Mouse (Mus musculus) neural tube, embryonic 11.5 days (tissue): ENCODE measurements around the gene Foxr1. TPM values are rescaled to one million over a fixed set of nuclear protein-coding genes. Genes with fewer than 3 reads are reported as not detected.
A peak's percentile ranks its signal among the peaks of the same experiment; 100 is the strongest.
"Not testable (repeated sequence)": the region's sequence is repeated elsewhere in the genome, so short reads cannot be mapped to it uniquely, and the experiment has no call there.

ENCODE experiments used
- ATAC-seq: fragments of 200-750 bp; cut with Nextera tagmentation; 2 replicates; pipeline ENCODE4 v1.8.0; 2017; ENCODE audit warnings: moderate number of reproducible peaks, mild to moderate bottlenecking, moderate TSS enrichment, moderate library complexity; ENCODE audit not compliant: insufficient read depth, low FRiP score, low TSS enrichment
- DNase-seq: peaks from one replicate; pipeline ENCODE4 v3.0.0-alpha.2; 2015; ENCODE audit warnings: low spot score
- H3K27ac ChIP-seq: fragments of 300-500 bp; sonication (generic); 2 replicates; pipeline ENCODE4 v1.5.1; 2014; ENCODE audit warnings: low read depth, mild to moderate bottlenecking, low read length
- H3K27me3 ChIP-seq: fragments of 300-500 bp; sonication (generic); 2 replicates; pipeline ENCODE4 v1.6.1; 2014; ENCODE audit warnings: mild to moderate bottlenecking, low read length, mixed read lengths; ENCODE audit not compliant: control insufficient read depth, insufficient read depth
- H3K36me3 ChIP-seq: fragments of 300-500 bp; sonication (generic); 2 replicates; pipeline ENCODE4 v1.6.1; 2014; ENCODE audit warnings: mild to moderate bottlenecking, low read length, moderate library complexity, mixed read lengths; ENCODE audit not compliant: control insufficient read depth, insufficient read depth
- H3K4me1 ChIP-seq: fragments of 300-500 bp; sonication (generic); 2 replicates; pipeline ENCODE4 v1.6.1; 2014; ENCODE audit warnings: low read length, mixed read lengths; ENCODE audit not compliant: control insufficient read depth, insufficient read depth
- H3K4me2 ChIP-seq: fragments of 300-500 bp; sonication (generic); 2 replicates; pipeline ENCODE4 v1.6.1; 2014; ENCODE audit warnings: low read depth, mild to moderate bottlenecking, moderate library complexity
- H3K4me3 ChIP-seq: fragments of 300-500 bp; sonication (generic); 2 replicates; pipeline ENCODE4 v1.5.1; 2014; ENCODE audit warnings: low read depth, low read length
- H3K9ac ChIP-seq: fragments of 300-500 bp; sonication (generic); 2 replicates; pipeline ENCODE4 v1.6.1; 2014; ENCODE audit warnings: mild to moderate bottlenecking, low read length
- H3K9me3 ChIP-seq: fragments of 300-500 bp; sonication (generic); 2 replicates; pipeline ENCODE4 v1.6.1; 2016; ENCODE audit warnings: low read length; ENCODE audit not compliant: control insufficient read depth
- WGBS: fragments of 180-500 bp; shearing (Covaris S2); extraction: QIAGEN DNeasy Blood & Tissue Kit; methylation state at CpG from one replicate; pipeline ENCODE4 v1.1.7; 2014; 5-methylcytosine and 5-hydroxymethylcytosine counted together
- polyA plus RNA-seq: library from polyadenylated mRNA; unstranded; fragments of >200 nt; fragmentation: Nextera tagmentation; extraction: Ambion mirVana; gene quantifications from 2 replicates; pipeline ENCODE4 v1.2.1, GENCODE M21; 2014

Gene Foxr1
- polyA plus RNA-seq, 1 experiment from 2014 or later = not detected

GRCm38 (mm10) chr9:44411601-44412130, 29.3 kb downstream of the Foxr1 start:
- no peaks in the 10 kb centered on the region for H3K27me3 ChIP-seq
- H3K4me2 ChIP-seq = no peak overlapping the region
- no peak overlapping the region for H3K4me3 ChIP-seq
- WGBS = 88% methylated on average over 1 of the region's 1 CpGs
- peaks cover 9% of the 10 kb centered on the region for H3K36me3 ChIP-seq
- DNase-seq (no peak), ATAC-seq (no peak)
- no peak overlapping the region for H3K27ac ChIP-seq
- no peaks in the 10 kb centered on the region for H3K4me1 ChIP-seq
- H3K9ac ChIP-seq = no peak overlapping the region
- H3K9me3 ChIP-seq = no peaks in the 10 kb centered on the region

- peaks cover 9% of the 10 kb centered on the region for H3K36me3 ChIP-seq
- ATAC-seq (no peak), DNase-seq (no peak)
- H3K27me3 ChIP-seq = no peaks in the 10 kb centered on the region
- H3K9ac ChIP-seq = no peak overlapping the region
- H3K4me2 ChIP-seq = no peak overlapping the region
- no peaks in the 10 kb centered on the region for H3K4me1 ChIP-seq
- 79% methylated on average over 2 of the region's 2 CpGs for WGBS
- H3K9me3 ChIP-seq = no peaks in the 10 kb centered on the region
- H3K4me3 ChIP-seq = no peak overlapping the region
- no peak overlapping the region for H3K27ac ChIP-seq
These were observed 30.1 kb downstream of the Foxr1 start for GRCm38 (mm10) chr9:44410647-44411336.

DNA sequence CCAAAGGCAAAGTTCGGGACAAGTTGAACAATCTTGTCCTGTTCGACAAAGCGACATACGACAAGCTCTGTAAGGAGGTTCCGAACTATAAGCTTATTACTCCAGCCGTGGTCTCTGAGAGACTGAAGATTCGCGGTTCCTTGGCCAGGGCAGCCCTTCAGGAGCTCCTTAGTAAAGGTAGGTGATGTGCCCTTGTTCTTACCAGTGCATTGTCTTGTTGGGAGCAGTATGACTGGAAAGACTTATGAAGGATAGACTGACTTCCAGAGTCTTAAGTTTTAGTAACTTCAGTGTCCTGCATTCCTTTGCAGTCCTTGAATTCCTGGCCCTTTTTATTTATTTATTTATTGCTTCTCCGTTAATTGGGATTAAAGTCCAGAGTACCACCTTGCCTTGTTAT, 32.2 kb downstream of the Foxr1 start:
- H3K4me1 ChIP-seq, H3K27ac ChIP-seq, H3K27me3 ChIP-seq, DNase-seq, H3K9me3 ChIP-seq, ATAC-seq: not testable (repeated sequence)
- Histone ChIP-seq H3K36me3 (peaks cover 13% of the 10 kb centered on the region), H3K4me3 (peak overlapping the region; percentile 91), H3K4me2 (peak overlapping the region; percentile 38), H3K9ac (0 out of 2 replicates have a peak overlapping the region, but pooled peaks have one; percentile 88)
- 83% methylated on average over 9 of the region's 9 CpGs for WGBS

DNA sequence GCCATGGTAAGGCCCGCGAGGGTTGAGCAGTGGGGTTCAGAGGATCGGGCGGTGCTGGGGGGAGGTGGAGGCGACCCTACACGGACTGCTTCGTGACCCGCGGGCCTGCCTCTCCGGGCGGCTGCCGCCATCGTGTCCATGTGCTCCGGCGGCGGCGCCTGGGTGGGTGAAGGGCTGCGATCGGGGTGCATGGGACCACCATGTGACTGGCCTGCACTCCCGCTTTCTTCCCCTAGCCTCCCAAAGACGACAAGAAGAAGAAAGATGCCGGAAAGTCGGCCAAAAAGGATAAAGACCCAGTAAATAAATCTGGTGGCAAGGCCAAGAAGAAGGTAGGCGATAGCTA, 33.2 kb downstream of the Foxr1 start:
- Histone ChIP-seq H3K9me3 (no peaks in the 10 kb centered on the region), H3K4me1 (no peaks in the 10 kb centered on the region), H3K9ac (peak overlapping the region; percentile 88), H3K4me2 (peak overlapping the region; percentile 38), H3K27ac (peak overlapping the region; percentile 84; the same call in 1 of the 2 replicates), H3K36me3 (peaks cover 16% of the 10 kb centered on the region), H3K4me3 (peak overlapping the region; percentile 91), H3K27me3 (no peaks in the 10 kb centered on the region)
- WGBS = under 1% methylated on average over 24 of the region's 24 CpGs
- no peak for ATAC-seq
- DNase-seq = no peak

- DNase-seq (peak; percentile 96), ATAC-seq (peak; percentile 93)
- no peaks in the 10 kb centered on the region for H3K27me3 ChIP-seq
- H3K9ac ChIP-seq = peak within 1 kb of the TSS; percentile 88
- H3K9me3 ChIP-seq = no peaks in the 10 kb centered on the region
- H3K36me3 ChIP-seq = peaks cover 16% of the 10 kb centered on the region
- H3K4me2 ChIP-seq = peak within 1 kb of the TSS; percentile 58
- peak within 1 kb of the TSS; percentile 84 for H3K27ac ChIP-seq
- under 1% methylated on average over 51 of the region's 51 CpGs for WGBS
- H3K4me3 ChIP-seq = peak within 1 kb of the TSS; percentile 91
- no peaks in the 10 kb centered on the region for H3K4me1 ChIP-seq
These were observed 33.8 kb downstream of the Foxr1 start, which contains the start of the genes Rps25 and Trappc4 for GRCm38 (mm10) chr9:44406906-44407751. Gene Rps25 (plus strand): TSS chr9:44407139. Gene Trappc4 (minus strand): TSS chr9:44407600.

DNA sequence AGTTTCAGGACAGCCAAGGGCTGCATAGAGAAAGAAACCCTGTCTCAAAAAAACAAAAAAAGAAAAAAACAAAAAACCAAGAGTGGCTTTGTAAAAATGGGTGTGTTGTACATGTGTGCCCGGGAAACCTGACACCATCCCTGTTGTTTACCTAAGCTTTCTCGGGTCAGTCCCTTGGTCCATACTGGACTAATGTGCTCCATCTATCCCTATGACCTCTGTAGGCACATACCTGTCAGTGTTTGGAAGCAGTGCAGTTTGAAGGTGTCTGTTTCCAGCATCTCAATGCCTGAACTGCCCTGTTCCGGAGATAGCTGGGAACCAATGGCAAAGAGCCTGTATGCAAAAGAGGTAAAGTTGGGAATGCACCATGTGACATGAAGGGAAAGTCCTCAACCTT, 35.9 kb downstream of the Foxr1 start:
- Histone ChIP-seq H3K4me2 (no peak overlapping the region), H3K9me3 (no peaks in the 10 kb centered on the region), H3K27me3 (no peaks in the 10 kb centered on the region), H3K9ac (no peak overlapping the region), H3K36me3 (peaks cover 23% of the 10 kb centered on the region), H3K4me1 (no peaks in the 10 kb centered on the region), H3K4me3 (no peak overlapping the region), H3K27ac (no peak overlapping the region)
- DNase-seq = no peak
- 84% methylated on average over 3 of the region's 3 CpGs for WGBS
- no peak for ATAC-seq

DNA sequence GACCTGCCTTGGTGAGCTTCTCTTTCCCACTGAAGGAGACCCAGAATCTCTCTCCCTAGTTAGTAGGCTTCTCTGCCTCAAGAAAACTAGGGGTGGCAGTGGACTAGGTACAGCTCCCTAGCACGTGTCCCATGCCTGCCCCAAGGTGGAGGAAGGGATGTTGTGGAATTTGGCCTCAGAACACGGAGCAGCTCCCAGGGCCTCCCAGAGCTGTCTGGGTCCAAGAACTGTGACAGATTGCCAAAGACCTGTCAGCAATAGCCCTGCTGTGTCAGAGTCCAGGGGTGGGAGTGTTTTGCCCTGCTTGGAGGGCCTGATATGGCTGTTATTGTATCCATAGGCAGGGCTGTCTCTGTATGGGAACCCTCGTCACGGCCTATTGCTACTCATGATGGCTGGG, 39.9 kb downstream of the Foxr1 start:
- no peaks in the 10 kb centered on the region for H3K9me3 ChIP-seq
- H3K36me3 ChIP-seq = peaks cover 19% of the 10 kb centered on the region
- H3K27me3 ChIP-seq = no peaks in the 10 kb centered on the region
- no peak overlapping the region for H3K27ac ChIP-seq
- ATAC-seq (no peak), DNase-seq (no peak)
- no peak overlapping the region for H3K4me2 ChIP-seq
- H3K4me3 ChIP-seq = no peak overlapping the region
- H3K9ac ChIP-seq = no peak overlapping the region
- 82% methylated on average over 4 of the region's 4 CpGs for WGBS
- H3K4me1 ChIP-seq = peaks cover 7% of the 10 kb centered on the region; the same call in 1 of the 2 replicates

GRCm38 (mm10) chr9:44399795-44400114, 41.2 kb downstream of the Foxr1 start:
- H3K36me3 ChIP-seq = peaks cover 19% of the 10 kb centered on the region
- WGBS = 93% methylated on average over 6 of the region's 6 CpGs
- DNase-seq (no peak), ATAC-seq (no peak)
- no peak overlapping the region for H3K9ac ChIP-seq
- H3K4me2 ChIP-seq = no peak overlapping the region
- H3K9me3 ChIP-seq = no peaks in the 10 kb centered on the region
- no peak overlapping the region for H3K27ac ChIP-seq
- H3K4me3 ChIP-seq = no peak overlapping the region
- H3K27me3 ChIP-seq = no peaks in the 10 kb centered on the region
- peaks cover 7% of the 10 kb centered on the region; the same call in 1 of the 2 replicates for H3K4me1 ChIP-seq
